Mouse (Mus musculus): ENCODE data around the gene Myh7b.
"Not testable (repeated sequence)": the region's sequence is repeated elsewhere in the genome, so short reads cannot be mapped to it uniquely, and the experiment has no call there.

The Myh7b gene

GRCm38 (mm10) chr2:155604560-155605235, 6.3 kb upstream of the Myh7b start:
- DNase-seq (ENCODE audit: low read depth, low spot score), result no peak

- not testable (repeated sequence) for DNase-seq (ENCODE audit: low read depth, low spot score)
These were observed 5.8 kb upstream of the Myh7b start for GRCm38 (mm10) chr2:155605236-155605589.

GRCm38 (mm10) chr2:155606360-155606759, 4.7 kb upstream of the Myh7b start:
- DNase-seq (ENCODE audit: low read depth, low spot score), result no peak

GRCm38 (mm10) chr2:155611834-155612550, 980 bp downstream of the Myh7b start:
- no peak for DNase-seq (ENCODE audit: low read depth, low spot score)

- DNase-seq (ENCODE audit: low read depth, low spot score), result no peak
These were observed 2.3 kb downstream of the Myh7b start for GRCm38 (mm10) chr2:155613326-155613755.

GRCm38 (mm10) chr2:155613953-155614352, 2.9 kb downstream of the Myh7b start:
- no peak for DNase-seq (ENCODE audit: low read depth, low spot score)

- no peak for DNase-seq (ENCODE audit: low read depth, low spot score)
These were observed 6.0 kb downstream of the Myh7b start for GRCm38 (mm10) chr2:155616971-155617370.

GRCm38 (mm10) chr2:155619817-155620216, 8.8 kb downstream of the Myh7b start:
- DNase-seq (ENCODE audit: low read depth, low spot score), result peak; percentile 44

GRCm38 (mm10) chr2:155622606-155623005, 11.6 kb downstream of the Myh7b start:
- no peak for DNase-seq (ENCODE audit: low read depth, low spot score)

GRCm38 (mm10) chr2:155623996-155624395, 13.0 kb downstream of the Myh7b start:
- no peak for DNase-seq (ENCODE audit: low read depth, low spot score)

- peak; percentile 39 for DNase-seq (ENCODE audit: low read depth, low spot score)
These were observed 13.7 kb downstream of the Myh7b start for GRCm38 (mm10) chr2:155624730-155625129.

- no peak for DNase-seq (ENCODE audit: low read depth, low spot score)
These were observed 15.3 kb downstream of the Myh7b start for GRCm38 (mm10) chr2:155626277-155626676.

GRCm38 (mm10) chr2:155627030-155627738, 16.2 kb downstream of the Myh7b start:
- peak; percentile 49 for DNase-seq (ENCODE audit: low read depth, low spot score)

- no peak for DNase-seq (ENCODE audit: low read depth, low spot score)
These were observed 17.1 kb downstream of the Myh7b start for GRCm38 (mm10) chr2:155628112-155628511.

- no peak for DNase-seq (ENCODE audit: low read depth, low spot score)
These were observed 17.5 kb downstream of the Myh7b start for GRCm38 (mm10) chr2:155628519-155628918.

- no peak for DNase-seq (ENCODE audit: low read depth, low spot score)
These were observed 18.2 kb downstream of the Myh7b start for GRCm38 (mm10) chr2:155629231-155629661.

GRCm38 (mm10) chr2:155630153-155630552, 19.1 kb downstream of the Myh7b start:
- DNase-seq (ENCODE audit: low read depth, low spot score), result no peak

- no peak for DNase-seq (ENCODE audit: low read depth, low spot score)
These were observed 19.8 kb downstream of the Myh7b start for GRCm38 (mm10) chr2:155630590-155631416.

GRCm38 (mm10) chr2:155632138-155632936, 21.3 kb downstream of the Myh7b start:
- DNase-seq (ENCODE audit: low read depth, low spot score), result no peak

GRCm38 (mm10) chr2:155633121-155633520, 22.1 kb downstream of the Myh7b start:
- no peak for DNase-seq (ENCODE audit: low read depth, low spot score)

- no peak for DNase-seq (ENCODE audit: low read depth, low spot score)
These were observed 22.7 kb downstream of the Myh7b start for GRCm38 (mm10) chr2:155633731-155634130.

All from skeletal muscle tissue, adult 2 months (tissue).